Mouse (Mus musculus): ENCODE measurements at regions not wholly inside any gene's neighbourhood (a gene's known extent, or its start where the extent isn't known, plus 50 kb on each side); places are given as distances from the start of the nearest gene placed in this dataset.

DNA sequence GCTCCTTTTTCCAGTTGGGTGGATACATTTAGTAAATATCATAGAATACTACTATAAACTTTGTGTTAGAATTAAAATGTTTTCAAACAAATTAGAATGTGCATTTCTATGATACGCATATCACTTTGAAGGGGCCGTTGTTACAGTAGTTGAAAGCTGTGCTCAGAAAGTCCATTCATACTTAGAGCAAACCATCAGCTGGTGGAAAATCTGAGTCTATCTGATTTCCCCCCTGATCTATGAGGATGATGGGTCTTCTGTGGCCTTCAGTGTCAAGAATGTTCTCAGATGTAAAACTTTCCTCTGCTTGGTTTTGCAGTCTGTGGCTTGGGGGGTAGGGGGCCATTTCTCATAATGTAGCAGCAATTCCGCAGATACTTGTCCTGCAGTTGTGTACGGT lies 69.3 kb upstream of the Ednrb start:
- TF ChIP-seq CTCF (IDR thresholded peaks at IDR 0.05; ENCODE audit: insufficient read depth, low read length): no peak
- no peak for TF ChIP-seq POLR2A (IDR thresholded peaks at IDR 0.05; ENCODE audit: borderline replicate concordance, extremely low read depth, low read depth, low read length)
